Mouse (Mus musculus): ENCODE data around the gene Il3ra. TPM values are rescaled to one million over a fixed set of nuclear protein-coding genes. Genes with fewer than 3 reads are reported as not detected.

Gene Il3ra
- total RNA-seq, 2 experiments from 2014 or later, result 6.0 TPM

DNA sequence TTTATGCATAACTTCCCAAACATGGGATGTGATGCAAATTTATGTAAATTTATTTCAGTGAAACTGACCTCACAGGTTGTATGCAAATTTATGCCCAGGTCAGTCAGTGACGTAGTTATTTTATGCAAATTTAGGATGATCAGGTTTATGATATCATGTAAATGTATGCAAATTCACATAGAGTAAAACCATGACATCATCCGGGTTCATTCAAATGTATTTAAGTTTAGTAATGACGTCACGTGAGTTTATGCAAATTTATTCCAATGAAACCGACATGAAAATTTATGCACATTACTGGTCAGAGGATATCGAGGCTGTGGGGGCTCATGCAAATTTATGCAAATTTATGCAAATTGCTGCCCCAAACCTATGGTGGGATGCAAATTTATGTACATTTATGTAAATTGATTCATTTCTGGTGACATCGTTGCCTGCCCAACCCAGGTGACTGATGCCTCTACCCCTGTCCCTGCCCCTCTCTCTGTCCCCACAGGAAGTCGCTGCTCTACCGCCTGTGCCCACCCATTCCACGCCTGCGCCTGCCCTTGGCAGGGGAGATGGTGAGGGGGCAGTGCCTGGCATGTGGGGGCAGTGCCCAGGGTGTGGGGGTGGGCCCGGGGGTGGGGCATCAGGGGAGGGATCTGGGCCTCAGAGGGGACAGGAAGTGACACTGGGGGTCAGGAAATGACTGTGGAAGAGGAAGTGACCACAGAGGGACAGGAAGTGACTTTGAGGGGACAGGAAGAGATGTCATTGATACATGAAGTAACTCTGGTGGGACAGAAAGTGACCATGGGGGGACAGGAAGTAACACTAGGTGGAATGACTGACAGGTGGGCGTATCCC is 8.7 kb downstream of the Il3ra start:
- intact Hi-C loops (cut with DNase I), result no loop called here
- DNase-seq, result no peak

- intact Hi-C loops (cut with DNase I), result no loop called here
- DNase-seq, result no peak
Observed at GRCm38 (mm10) chr14:14355360-14355646, 9.2 kb downstream of the Il3ra start.

DNA sequence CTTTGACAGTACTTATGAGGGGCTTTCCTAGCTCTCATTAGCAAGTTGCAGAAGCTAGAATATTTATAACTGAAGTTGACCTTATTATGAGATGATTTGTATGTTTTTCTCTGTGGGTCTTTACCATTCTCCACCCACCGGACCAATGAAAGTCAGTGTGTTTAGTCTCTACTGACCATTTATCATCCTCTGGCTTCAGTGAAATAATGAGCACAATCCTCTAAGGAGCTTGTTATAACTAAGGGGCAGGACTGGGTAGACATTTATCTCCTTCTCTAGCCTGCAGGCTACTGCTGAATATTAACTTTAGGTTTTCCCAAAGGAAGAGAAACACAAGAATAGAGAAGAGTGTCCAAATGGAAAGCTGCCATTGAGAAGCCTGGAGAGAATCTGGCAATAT is 49.5 kb downstream of the Il3ra start:
- intact Hi-C loops (cut with DNase I), result no loop called here
- no peak for DNase-seq

DNA sequence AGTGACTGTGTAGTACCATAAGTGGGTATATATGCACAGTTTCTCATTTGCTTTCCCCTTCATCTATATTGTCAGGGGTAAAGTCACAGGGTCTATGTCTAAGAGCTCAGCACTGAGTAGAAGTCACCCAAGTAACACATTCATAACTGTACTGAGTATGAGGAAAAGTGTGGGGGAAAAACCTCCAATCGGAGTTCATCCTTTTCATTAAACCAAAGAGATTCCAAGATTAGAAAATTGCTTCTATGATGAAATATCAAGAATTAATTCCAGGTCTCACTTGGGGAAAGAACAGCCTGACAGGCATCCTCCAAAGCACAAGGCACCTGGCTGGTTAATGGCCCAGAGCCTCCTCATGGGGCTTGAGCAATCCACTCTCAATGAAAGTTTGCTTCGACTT is 54.9 kb downstream of the Il3ra start, which contains the start of gene Olfr721-ps1:
TSS of gene Olfr721-ps1 (plus strand) at position 301 of the 400 bp plus-strand sequence.
- DNase-seq, result no peak
- intact Hi-C loops (cut with DNase I), result no loop called here

Other genes with a start within 250 kb of the Il3ra start
- gene Psmd6, start 225.3 kb upstream of the Il3ra start, total RNA-seq (2021), result 100 to 1,000 TPM; 142 to 144 TPM
- not detected for gene Olfr720, start 159.4 kb upstream of the Il3ra start, total RNA-seq (2021)
- not detected for gene Olfr31, start 23.4 kb upstream of the Il3ra start, total RNA-seq (2021)
- not detected for gene Olfr721-ps1, start 55.0 kb downstream of the Il3ra start, total RNA-seq (2021)

Data from left cerebral cortex, postnatal 4 days (tissue).